Mouse (Mus musculus): ENCODE measurements at regions not wholly inside any gene's neighbourhood (a gene's known extent, or its start where the extent isn't known, plus 50 kb on each side); places are given as distances from the start of the nearest gene placed in this dataset.

DNA sequence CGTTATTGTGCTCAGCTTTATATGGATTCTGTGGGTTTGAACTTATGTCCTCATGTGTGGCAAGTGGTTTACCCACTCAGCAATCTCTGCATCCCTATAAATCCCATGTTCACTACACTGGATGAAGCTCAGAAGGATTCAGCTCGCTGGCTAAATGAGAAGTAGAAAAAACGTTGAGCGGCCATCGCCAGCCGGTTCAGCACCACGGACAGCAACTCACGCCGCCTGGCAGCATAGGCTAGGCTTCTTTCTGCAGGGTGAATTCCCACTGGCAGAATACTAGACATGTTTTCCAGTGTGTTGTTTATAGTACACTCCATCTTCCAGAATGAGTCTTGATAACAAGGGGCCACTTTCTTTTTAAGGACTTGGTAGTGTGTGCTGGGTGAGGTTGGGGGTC is 322.9 kb upstream of the 4931429L15Rik start:
- no peak for TF ChIP-seq CTCF (conservative IDR thresholded peaks at IDR 0.05; ENCODE audit: low read length)
- TF ChIP-seq POU5F1 (IDR thresholded peaks at IDR 0.05; ENCODE audit: borderline replicate concordance, low read length) = no peak
- TF ChIP-seq NANOG (IDR thresholded peaks at IDR 0.05; ENCODE audit: borderline replicate concordance, low read length) = no peak
